Comparison of ENCODE assay signal across 8 mouse cellular contexts in genomic region chrX:105928861-105929477, GRCm38 (mm10). TPM values are rescaled to one million over a fixed set of nuclear protein-coding genes. Genes with fewer than 3 reads are reported as not detected.
DNase-seq lines count a peak whose midpoint lies in the region; ATAC-seq lines count a peak whose summit lies in the region.

Atrx (minus strand) TSS chrX:105929403.

- peak; percentile 85 for DNase-seq in CD4-positive, CD25-positive, alpha-beta regulatory T cell, adult 2 months (ENCODE audit: low read depth, low spot score)
- peak; percentile 23 for DNase-seq in fat pad, adult 2 months (ENCODE audit: extremely low read depth, low read depth, low spot score)
- peak; percentile 84 for DNase-seq in kidney, postnatal 14 days
- DNase-seq in liver, embryonic 13.5 days, result peak; percentile 68
- peak; percentile 67 for DNase-seq in neural tube, embryonic 10.5 days (ENCODE audit: extremely low spot score, low spot score)

- H3K4me1 ChIP-seq in brown adipose tissue, adult 24 weeks (ENCODE audit: control insufficient read depth, insufficient read depth, insufficient read length, low read length), result peaks cover 7% of the 10 kb centered on the region
- peaks cover 14% of the 10 kb centered on the region for H3K4me1 ChIP-seq in heart, embryonic 13.5 days
- peaks cover 18% of the 10 kb centered on the region for H3K4me1 ChIP-seq in liver, embryonic 13.5 days (replicated peaks)
- peaks cover 4% of the 10 kb centered on the region; the same call in 1 of the 2 replicates for H3K4me1 ChIP-seq in stomach, embryonic 16.5 days (ENCODE audit: control insufficient read depth, insufficient read depth, low read length)

- peak; percentile 75; the same call in 1 of the 2 replicates for ATAC-seq in heart, embryonic 13.5 days (ENCODE audit: extremely low read depth, insufficient number of reproducible peaks, low FRiP score, low TSS enrichment)
- ATAC-seq in liver, embryonic 13.5 days (ENCODE audit: low read depth), result peak; percentile 92
- peak; percentile 91 for ATAC-seq in stomach, embryonic 16.5 days (ENCODE audit: insufficient read depth, low FRiP score)

- WGBS in heart, embryonic 13.5 days, result 28% methylated on average over 42 of the region's 42 CpGs
- WGBS in liver, embryonic 13.5 days (ENCODE audit: insufficient replicate concordance), result 22% methylated on average over 42 of the region's 42 CpGs
- WGBS in stomach, embryonic 16.5 days, result 24% methylated on average over 42 of the region's 42 CpGs

- no peaks in the 10 kb centered on the region for H3K27me3 ChIP-seq in heart, embryonic 13.5 days (replicated peaks)
- H3K27me3 ChIP-seq in liver, embryonic 13.5 days, result no peaks in the 10 kb centered on the region
- no peaks in the 10 kb centered on the region for H3K27me3 ChIP-seq in stomach, embryonic 16.5 days (ENCODE audit: control insufficient read depth, insufficient read depth, low read length)

- peak within 1 kb of the TSS; percentile 71 for H3K4me3 ChIP-seq in brown adipose tissue, adult 24 weeks (ENCODE audit: insufficient read depth, low read depth, low read length)
- peak within 1 kb of the TSS; percentile 75 for H3K4me3 ChIP-seq in heart, embryonic 13.5 days
- peak within 1 kb of the TSS; percentile 77 for H3K4me3 ChIP-seq in liver, embryonic 13.5 days (replicated peaks)
- peak within 1 kb of the TSS; percentile 73 for H3K4me3 ChIP-seq in stomach, embryonic 16.5 days (replicated peaks; ENCODE audit: low read length)

- no peaks in the 10 kb centered on the region for H3K9me3 ChIP-seq in heart, embryonic 13.5 days
- no peaks in the 10 kb centered on the region for H3K9me3 ChIP-seq in liver, embryonic 13.5 days (replicated peaks)
- H3K9me3 ChIP-seq in stomach, embryonic 16.5 days (replicated peaks; ENCODE audit: control insufficient read depth, low read length), result no peaks in the 10 kb centered on the region

- H3K27ac ChIP-seq in brown adipose tissue, adult 24 weeks (replicated peaks; ENCODE audit: low read depth, low read length), result peak within 1 kb of the TSS; percentile 86
- peak within 1 kb of the TSS; percentile 92 for H3K27ac ChIP-seq in heart, embryonic 13.5 days (replicated peaks)
- H3K27ac ChIP-seq in liver, embryonic 13.5 days, result peak within 1 kb of the TSS; percentile 81
- H3K27ac ChIP-seq in stomach, embryonic 16.5 days (ENCODE audit: low read length), result peak within 1 kb of the TSS; percentile 91

- no peaks in the 10 kb centered on the region for H3K36me3 ChIP-seq in heart, embryonic 13.5 days
- 0 out of 2 replicates have a peak, but pooled peaks cover 3% of the 10 kb centered on the region for H3K36me3 ChIP-seq in liver, embryonic 13.5 days
- no peaks in the 10 kb centered on the region for H3K36me3 ChIP-seq in stomach, embryonic 16.5 days (ENCODE audit: control insufficient read depth, insufficient read depth, low read length)

- peak within 1 kb of the TSS; percentile 70 for H3K4me2 ChIP-seq in heart, embryonic 13.5 days
- peak within 1 kb of the TSS; percentile 75 for H3K4me2 ChIP-seq in liver, embryonic 13.5 days
- H3K4me2 ChIP-seq in stomach, embryonic 16.5 days (ENCODE audit: low read depth, low read length), result peak within 1 kb of the TSS; percentile 55

- peak within 1 kb of the TSS; percentile 94 for H3K9ac ChIP-seq in heart, embryonic 13.5 days
- H3K9ac ChIP-seq in liver, embryonic 13.5 days, result peak within 1 kb of the TSS; percentile 88
- peak within 1 kb of the TSS; percentile 88 for H3K9ac ChIP-seq in stomach, embryonic 16.5 days (ENCODE audit: low read length)

RNA-seq across cellular contexts. Expression of gene Atrx, which starts in this region (rescaled TPM):
- polyA plus RNA-seq in brown adipose tissue, adult 24 weeks (2012; ENCODE audit: insufficient read depth, insufficient read length, missing spikeins), result 37.4 and 43.6 TPM in 2 replicates
- 113 and 116 TPM in 2 replicates for polyA plus RNA-seq in heart, embryonic 13.5 days (2015; fragmentation: Nextera tagmentation; extraction: Ambion mirVana)
- polyA plus RNA-seq in liver, embryonic 13.5 days (2015; fragmentation: Nextera tagmentation; extraction: Ambion mirVana), result 51.5 and 62.0 TPM in 2 replicates
- polyA plus RNA-seq in stomach, embryonic 16.5 days (2015; fragmentation: Nextera tagmentation; extraction: Ambion mirVana), result 137 and 154 TPM in 2 replicates

Comparison
In these comparisons a context has a peak if more than half of its experiments do, and no peak if none do; other contexts are left out.
1. Peak in every context shown above with its lines: DNase-seq, ATAC-seq, H3K4me3 ChIP-seq and H3K27ac ChIP-seq.
2. DNase-seq: peak in every context shown above with its lines; median percentile 85 in CD4-positive, CD25-positive, alpha-beta regulatory T cell, adult 2 months; 84 in kidney, postnatal 14 days; 68 in liver, embryonic 13.5 days; 67 in neural tube, embryonic 10.5 days; 23 in fat pad, adult 2 months.